Mouse (Mus musculus): ENCODE results near the gene Htr6. TPM values are rescaled to one million over a fixed set of nuclear protein-coding genes. Genes with fewer than 3 reads are reported as not detected.

The Htr6 gene
- polyA plus RNA-seq, 1 experiment = not detected

DNA sequence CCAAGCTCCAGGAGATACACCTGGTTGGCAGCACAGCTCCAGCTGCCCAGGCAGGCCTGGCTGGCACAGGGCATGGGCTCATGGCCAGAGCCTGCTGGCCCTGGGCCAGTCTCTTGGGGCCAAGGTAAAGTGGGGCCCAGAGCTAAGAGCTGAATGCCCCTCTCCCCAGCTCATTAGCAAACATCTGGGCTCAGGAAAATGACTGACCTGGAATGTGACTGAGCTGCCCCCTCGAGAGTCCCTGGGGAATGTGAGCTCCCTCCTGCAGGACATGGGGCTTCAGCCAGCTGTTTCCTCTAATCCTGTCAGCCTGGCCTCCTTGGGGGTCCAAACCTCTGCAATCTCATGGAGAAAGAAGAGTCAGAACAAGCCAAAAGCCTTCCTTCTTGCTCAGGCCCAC lies 20.0 kb upstream of the Htr6 start:
- H3K4me1 ChIP-seq (ENCODE audit: control insufficient read depth, insufficient read depth, low read length) = 0 out of 2 replicates have a peak, but pooled peaks cover 3% of the 10 kb centered on the region
- WGBS = 0% methylated on average over 1 of the region's 1 CpGs
- TF ChIP-seq CTCF (conservative IDR thresholded peaks at IDR 0.05; ENCODE audit: insufficient read depth, insufficient read length, low read depth, low read length) (no peak), POLR2A (IDR thresholded peaks at IDR 0.05; ENCODE audit: low read depth, low read length) (no peak)
- no peaks in the 10 kb centered on the region for H3K36me3 ChIP-seq (ENCODE audit: control insufficient read depth, insufficient read depth, low read length)
- H3K27me3 ChIP-seq (replicated peaks; ENCODE audit: control insufficient read depth, insufficient read depth, low read length) = no peaks in the 10 kb centered on the region
- no peak overlapping the region for H3K27ac ChIP-seq (ENCODE audit: insufficient read depth, low read depth, low read length)
- DNase-seq = peak; percentile 84
- H3K4me3 ChIP-seq (ENCODE audit: insufficient read depth, low read depth, low read length) = no peak overlapping the region

GRCm38 (mm10) chr4:139093196-139093530 lies 17.8 kb upstream of the Htr6 start:
- H3K27ac ChIP-seq (ENCODE audit: insufficient read depth, low read depth, low read length) = no peak overlapping the region
- H3K4me1 ChIP-seq (ENCODE audit: control insufficient read depth, insufficient read depth, low read length) = 0 out of 2 replicates have a peak, but pooled peaks cover 3% of the 10 kb centered on the region
- 40% methylated on average over 13 of the region's 13 CpGs for WGBS
- H3K36me3 ChIP-seq (ENCODE audit: control insufficient read depth, insufficient read depth, low read length) = no peaks in the 10 kb centered on the region
- peak overlapping the region; percentile 59; the same call in 1 of the 2 replicates for H3K4me3 ChIP-seq (ENCODE audit: insufficient read depth, low read depth, low read length)
- no peak for TF ChIP-seq POLR2A (IDR thresholded peaks at IDR 0.05; ENCODE audit: low read depth, low read length)
- TF ChIP-seq CTCF (conservative IDR thresholded peaks at IDR 0.05; ENCODE audit: insufficient read depth, insufficient read length, low read depth, low read length) = no peak
- H3K27me3 ChIP-seq (replicated peaks; ENCODE audit: control insufficient read depth, insufficient read depth, low read length) = no peaks in the 10 kb centered on the region
- no peak for DNase-seq

- no peak within 1 kb of the TSS for H3K27ac ChIP-seq (ENCODE audit: insufficient read depth, low read depth, low read length)
- no peaks in the 10 kb centered on the region for H3K27me3 ChIP-seq (replicated peaks; ENCODE audit: control insufficient read depth, insufficient read depth, low read length)
- under 1% methylated on average over 105 of the region's 105 CpGs for WGBS
- H3K4me1 ChIP-seq (ENCODE audit: control insufficient read depth, insufficient read depth, low read length) = 0 out of 2 replicates have a peak, but pooled peaks cover 3% of the 10 kb centered on the region
- H3K4me3 ChIP-seq (ENCODE audit: insufficient read depth, low read depth, low read length) = peak within 1 kb of the TSS; percentile 59
- DNase-seq = peak; percentile 52
- TF ChIP-seq POLR2A (IDR thresholded peaks at IDR 0.05; ENCODE audit: low read depth, low read length) = no peak
- no peak for TF ChIP-seq CTCF (conservative IDR thresholded peaks at IDR 0.05; ENCODE audit: insufficient read depth, insufficient read length, low read depth, low read length)
- no peaks in the 10 kb centered on the region for H3K36me3 ChIP-seq (ENCODE audit: control insufficient read depth, insufficient read depth, low read length)
These were observed 17.2 kb upstream of the Htr6 start, which contains the start of gene Nbl1 for GRCm38 (mm10) chr4:139092356-139093195. Nbl1 (minus strand) TSS chr4:139092993.

- 0 out of 2 replicates have a peak, but pooled peaks cover 3% of the 10 kb centered on the region for H3K4me1 ChIP-seq (ENCODE audit: control insufficient read depth, insufficient read depth, low read length)
- H3K27me3 ChIP-seq (replicated peaks; ENCODE audit: control insufficient read depth, insufficient read depth, low read length) = no peaks in the 10 kb centered on the region
- DNase-seq = no peak
- H3K27ac ChIP-seq (ENCODE audit: insufficient read depth, low read depth, low read length) = no peak overlapping the region
- no peak for TF ChIP-seq CTCF (conservative IDR thresholded peaks at IDR 0.05; ENCODE audit: insufficient read depth, insufficient read length, low read depth, low read length)
- no peak for TF ChIP-seq POLR2A (IDR thresholded peaks at IDR 0.05; ENCODE audit: low read depth, low read length)
- WGBS = 20% methylated on average over 28 of the region's 28 CpGs
- H3K4me3 ChIP-seq (ENCODE audit: insufficient read depth, low read depth, low read length) = peak overlapping the region; percentile 59
- no peaks in the 10 kb centered on the region for H3K36me3 ChIP-seq (ENCODE audit: control insufficient read depth, insufficient read depth, low read length)
These were observed 16.3 kb upstream of the Htr6 start for GRCm38 (mm10) chr4:139091478-139092355.

- WGBS = 82% methylated on average over 7 of the region's 7 CpGs
- Histone ChIP-seq H3K27me3 (replicated peaks; ENCODE audit: control insufficient read depth, insufficient read depth, low read length) (no peaks in the 10 kb centered on the region), H3K27ac (ENCODE audit: insufficient read depth, low read depth, low read length) (no peak overlapping the region), H3K4me1 (ENCODE audit: control insufficient read depth, insufficient read depth, low read length) (0 out of 2 replicates have a peak, but pooled peaks cover 3% of the 10 kb centered on the region), H3K4me3 (ENCODE audit: insufficient read depth, low read depth, low read length) (0 out of 2 replicates have a peak overlapping the region, but pooled peaks have one; percentile 59), H3K36me3 (ENCODE audit: control insufficient read depth, insufficient read depth, low read length) (no peaks in the 10 kb centered on the region)
- no peak for TF ChIP-seq POLR2A (IDR thresholded peaks at IDR 0.05; ENCODE audit: low read depth, low read length)
- no peak for DNase-seq
These were observed 15.7 kb upstream of the Htr6 start for GRCm38 (mm10) chr4:139091066-139091465.

DNA sequence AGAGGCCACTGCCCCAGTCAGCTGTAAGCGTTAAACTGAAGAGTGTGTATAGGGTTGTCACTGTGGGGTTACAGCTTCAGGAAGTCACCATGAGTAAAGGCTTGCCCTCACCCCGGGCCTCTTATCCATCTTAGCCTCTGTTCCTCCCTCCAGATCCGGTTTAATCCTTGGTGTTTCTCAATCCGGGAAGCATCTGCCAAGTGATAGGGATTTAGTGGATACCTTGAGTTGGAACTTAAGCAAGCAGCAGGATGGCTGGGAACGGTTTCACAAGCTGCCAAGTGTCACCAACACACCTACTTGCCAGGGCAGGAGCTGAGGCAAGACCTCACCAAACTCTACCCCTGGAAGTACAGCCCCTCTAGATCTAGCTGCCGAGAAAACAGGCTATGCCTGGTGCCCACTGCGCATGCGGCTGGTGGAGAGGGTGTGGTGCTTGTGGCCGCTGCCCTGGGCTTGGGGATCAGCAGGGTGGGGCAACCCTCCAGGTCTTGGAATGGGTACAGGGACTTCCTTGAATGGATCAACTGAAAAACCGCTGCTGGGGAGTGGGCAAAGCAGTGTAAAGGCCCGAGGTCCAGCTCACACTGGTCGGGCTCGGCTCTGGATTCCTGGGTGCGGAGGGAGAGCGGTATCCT lies 15.1 kb upstream of the Htr6 start:
- Histone ChIP-seq H3K36me3 (ENCODE audit: control insufficient read depth, insufficient read depth, low read length) (no peaks in the 10 kb centered on the region), H3K4me3 (ENCODE audit: insufficient read depth, low read depth, low read length) (no peak overlapping the region), H3K4me1 (ENCODE audit: control insufficient read depth, insufficient read depth, low read length) (0 out of 2 replicates have a peak, but pooled peaks cover 3% of the 10 kb centered on the region), H3K27me3 (replicated peaks; ENCODE audit: control insufficient read depth, insufficient read depth, low read length) (no peaks in the 10 kb centered on the region), H3K27ac (ENCODE audit: insufficient read depth, low read depth, low read length) (no peak overlapping the region)
- 82% methylated on average over 15 of the region's 15 CpGs for WGBS
- TF ChIP-seq POLR2A (IDR thresholded peaks at IDR 0.05; ENCODE audit: low read depth, low read length) (no peak), CTCF (conservative IDR thresholded peaks at IDR 0.05; ENCODE audit: insufficient read depth, insufficient read length, low read depth, low read length) (no peak)
- no peak for DNase-seq

Data from kidney, adult 2 months (tissue).